Mouse (Mus musculus) lung, adult 18-20 months (tissue): ENCODE measurements around the gene Usp46.
"Not testable (repeated sequence)": the region's sequence is repeated elsewhere in the genome, so short reads cannot be mapped to it uniquely, and the experiment has no call there.

Experiments used
- DNase-seq, 2 experiments: peaks; one replicate each; pipeline ENCODE4 v3.0.0; 2022; ENCODE audit warnings: mixed read lengths in 2 of 2

Usp46 gene

GRCm38 (mm10) chr5:74067831-74068713 lies at the start of gene Usp46:
Gene Usp46 (minus strand): TSS chr5:74068431.
- peak; percentile 83 to 87 for DNase-seq

- DNase-seq = no peak
These were observed 45.9 kb upstream of the Usp46 start for GRCm38 (mm10) chr5:74113961-74114689.

- no peak for DNase-seq
These were observed 37.2 kb upstream of the Usp46 start for GRCm38 (mm10) chr5:74105445-74105844.

- DNase-seq = no peak
These were observed 33.5 kb upstream of the Usp46 start for GRCm38 (mm10) chr5:74101761-74102160.

- no peak for DNase-seq
These were observed 30.8 kb upstream of the Usp46 start for GRCm38 (mm10) chr5:74099046-74099445.

GRCm38 (mm10) chr5:74097854-74098220 lies 29.6 kb upstream of the Usp46 start:
- peak in 1 of 2 experiments; percentile 15 for DNase-seq

GRCm38 (mm10) chr5:74097116-74097853 lies 29.1 kb upstream of the Usp46 start:
- DNase-seq = no peak

- DNase-seq = no peak
These were observed 27.8 kb upstream of the Usp46 start for GRCm38 (mm10) chr5:74096060-74096459.

- DNase-seq = no peak
These were observed 27.4 kb upstream of the Usp46 start for GRCm38 (mm10) chr5:74095611-74096010.

- DNase-seq = no peak
These were observed 26.7 kb upstream of the Usp46 start for GRCm38 (mm10) chr5:74094841-74095437.

- DNase-seq = no peak
These were observed 25.6 kb upstream of the Usp46 start for GRCm38 (mm10) chr5:74093556-74094428.

GRCm38 (mm10) chr5:74092833-74093555 lies 24.8 kb upstream of the Usp46 start:
- DNase-seq = peak; percentile 97

GRCm38 (mm10) chr5:74092481-74092832 lies 24.2 kb upstream of the Usp46 start:
- no peak for DNase-seq

- DNase-seq = no peak
These were observed 21.4 kb upstream of the Usp46 start for GRCm38 (mm10) chr5:74089643-74090042.

GRCm38 (mm10) chr5:74081756-74082155 lies 13.5 kb upstream of the Usp46 start:
- DNase-seq = no peak

- DNase-seq = no peak
These were observed 10.8 kb upstream of the Usp46 start for GRCm38 (mm10) chr5:74078861-74079615.

- DNase-seq = no peak
These were observed 10.2 kb upstream of the Usp46 start for GRCm38 (mm10) chr5:74078400-74078799.

- DNase-seq = no peak
These were observed 9.7 kb upstream of the Usp46 start for GRCm38 (mm10) chr5:74077959-74078358.

- no peak for DNase-seq
These were observed 8.5 kb upstream of the Usp46 start for GRCm38 (mm10) chr5:74076759-74077158.

GRCm38 (mm10) chr5:74070564-74070963 lies 2.3 kb upstream of the Usp46 start:
- not testable (repeated sequence) for DNase-seq
